Mouse (Mus musculus) NIH3T3 (cell line): ENCODE measurements around the gene Gm7347.
"Not testable (repeated sequence)": the region's sequence is repeated elsewhere in the genome, so short reads cannot be mapped to it uniquely, and the experiment has no call there.

ENCODE experiments used
- DNase-seq: peaks from one replicate; pipeline ENCODE4 v3.0.0-alpha.2; 2012; ENCODE audit warnings: low read depth

The Gm7347 gene

DNA sequence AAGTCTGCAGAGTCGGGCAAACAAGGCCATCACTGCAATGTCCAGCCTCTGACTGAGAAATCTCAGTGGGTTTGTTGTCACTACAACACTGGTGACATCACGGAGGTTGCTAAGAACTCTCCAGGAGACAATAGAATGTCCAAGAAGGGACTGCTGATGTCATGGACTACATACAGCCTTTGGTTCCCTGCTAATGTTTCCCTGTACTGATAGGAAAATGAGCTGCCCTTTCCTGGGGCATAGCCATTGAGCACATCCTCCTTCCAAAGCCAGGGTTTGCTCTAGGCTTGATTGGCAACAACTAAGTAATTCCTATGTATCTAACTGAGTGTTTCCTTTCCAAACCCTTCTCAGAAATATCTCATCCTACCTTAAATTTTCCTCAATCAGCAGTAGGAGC is at the start of gene Gm7347:
TSS of gene Gm7347 (minus strand) at position 101 of the 400 bp plus-strand sequence.
- DNase-seq = not testable (repeated sequence)

DNA sequence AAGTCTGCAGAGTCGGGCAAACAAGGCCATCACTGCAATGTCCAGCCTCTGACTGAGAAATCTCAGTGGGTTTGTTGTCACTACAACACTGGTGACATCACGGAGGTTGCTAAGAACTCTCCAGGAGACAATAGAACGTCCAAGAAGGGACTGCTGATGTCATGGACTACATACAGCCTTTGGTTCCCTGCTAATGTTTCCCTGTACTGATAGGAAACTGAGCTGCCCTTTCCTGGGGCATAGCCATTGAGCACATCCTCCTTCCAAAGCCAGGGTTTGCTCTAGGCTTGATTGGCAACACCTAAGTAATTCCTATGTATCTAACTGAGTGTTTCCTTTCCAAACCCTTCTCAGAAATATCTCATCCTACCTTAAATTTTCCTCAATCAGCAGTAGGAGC is 46.9 kb upstream of the Gm7347 start, which contains the start of gene 5031410I06Rik:
TSS of gene 5031410I06Rik (minus strand) at position 101 of the 400 bp plus-strand sequence.
- DNase-seq = not testable (repeated sequence)

DNA sequence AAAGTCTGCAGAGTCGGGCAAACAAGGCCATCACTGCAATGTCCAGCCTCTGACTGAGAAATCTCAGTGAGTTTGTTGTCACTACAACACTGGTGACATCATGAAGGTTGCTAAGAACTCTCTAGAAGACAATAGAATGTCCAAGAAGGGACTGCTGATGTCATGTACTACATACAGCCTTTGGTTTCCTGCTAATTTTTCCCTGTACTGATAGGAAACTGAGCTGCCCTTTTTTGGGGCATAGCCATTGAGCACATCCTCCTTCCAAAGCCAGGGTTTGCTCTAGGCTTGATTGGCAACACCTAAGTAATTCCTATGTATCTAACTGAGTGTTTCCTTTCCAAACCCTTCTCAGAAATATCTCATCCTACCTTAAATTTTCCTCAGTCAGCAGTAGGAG is 30.8 kb upstream of the Gm7347 start, which contains the start of gene Gm10471:
TSS of gene Gm10471 (minus strand) at position 101 of the 400 bp plus-strand sequence.
- DNase-seq = not testable (repeated sequence)

DNA sequence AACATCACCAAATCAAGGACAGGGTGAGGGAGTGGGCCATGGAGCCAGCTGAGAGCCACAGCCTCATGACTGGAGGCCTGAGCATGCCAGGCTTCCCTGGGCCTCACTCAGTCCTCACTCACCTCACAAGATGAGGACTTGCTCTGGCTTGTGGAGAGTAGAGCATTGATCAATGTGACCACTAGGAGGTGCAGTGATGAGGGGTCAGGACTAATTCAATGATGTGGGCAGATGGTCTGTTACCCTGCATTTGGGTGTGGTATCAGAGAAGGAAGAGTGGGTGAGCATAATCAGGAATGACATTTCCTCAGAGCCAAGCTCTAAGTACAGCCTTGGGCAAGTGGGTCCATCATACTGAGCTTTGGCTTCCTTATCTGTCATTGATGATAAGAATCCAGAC is 20.6 kb upstream of the Gm7347 start:
- peak; percentile 22 for DNase-seq

DNA sequence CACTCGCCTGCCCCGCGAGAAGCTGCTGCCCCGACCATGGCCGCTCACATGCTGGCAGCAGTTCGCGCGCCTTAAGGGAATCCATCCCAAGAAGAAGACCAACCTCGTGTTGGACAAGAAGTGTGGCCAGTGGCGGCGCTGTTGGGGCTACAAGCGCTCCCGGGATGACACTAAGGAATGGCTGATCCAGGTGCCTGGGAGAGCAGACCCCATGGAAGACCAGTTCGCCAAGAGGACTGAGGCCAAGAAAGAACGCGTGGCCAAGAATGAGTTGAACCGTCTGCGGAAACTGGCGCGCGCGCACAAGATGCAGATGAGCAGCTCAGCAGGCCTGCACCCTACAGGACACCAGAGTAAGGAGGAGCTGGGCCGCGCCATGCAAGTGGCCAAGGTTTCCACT is 12.3 kb upstream of the Gm7347 start:
- no peak for DNase-seq

DNA sequence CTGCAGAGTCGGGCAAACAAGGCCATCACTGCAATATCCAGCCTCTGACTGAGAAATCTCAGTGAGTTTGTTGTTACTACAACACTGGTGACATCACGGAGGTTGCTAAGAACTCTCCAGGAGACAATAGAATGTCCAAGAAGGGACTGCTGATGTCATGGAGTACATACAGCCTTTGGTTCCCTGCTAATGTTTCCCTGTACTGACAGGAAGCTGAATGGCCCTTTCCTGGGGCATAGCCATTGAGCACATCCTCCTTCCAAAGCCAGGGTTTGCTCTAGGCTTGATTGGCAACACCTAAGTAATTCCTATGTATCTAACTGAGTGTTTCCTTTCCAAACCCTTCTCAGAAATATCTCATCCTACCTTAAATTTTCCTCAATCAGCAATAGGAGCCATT is 18.9 kb downstream of the Gm7347 start, which contains the start of gene Speer4a:
TSS of gene Speer4a (minus strand) at position 101 of the 400 bp plus-strand sequence.
- not testable (repeated sequence) for DNase-seq

DNA sequence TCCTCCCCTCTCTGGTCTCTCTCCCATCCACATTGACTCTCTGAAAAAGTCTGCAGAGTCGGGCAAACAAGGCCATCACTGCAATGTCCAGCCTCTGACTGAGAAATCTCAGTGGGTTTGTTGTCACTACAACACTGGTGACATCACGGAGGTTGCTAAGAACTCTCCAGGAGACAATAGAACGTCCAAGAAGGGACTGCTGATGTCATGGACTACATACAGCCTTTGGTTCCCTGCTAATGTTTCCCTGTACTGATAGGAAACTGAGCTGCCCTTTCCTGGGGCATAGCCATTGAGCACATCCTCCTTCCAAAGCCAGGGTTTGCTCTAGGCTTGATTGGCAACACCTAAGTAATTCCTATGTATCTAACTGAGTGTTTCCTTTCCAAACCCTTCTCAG is 35.6 kb downstream of the Gm7347 start, which contains the start of gene Gm5862:
TSS of gene Gm5862 (minus strand) at position 101 of the 400 bp plus-strand sequence.
- DNase-seq = not testable (repeated sequence)

DNA sequence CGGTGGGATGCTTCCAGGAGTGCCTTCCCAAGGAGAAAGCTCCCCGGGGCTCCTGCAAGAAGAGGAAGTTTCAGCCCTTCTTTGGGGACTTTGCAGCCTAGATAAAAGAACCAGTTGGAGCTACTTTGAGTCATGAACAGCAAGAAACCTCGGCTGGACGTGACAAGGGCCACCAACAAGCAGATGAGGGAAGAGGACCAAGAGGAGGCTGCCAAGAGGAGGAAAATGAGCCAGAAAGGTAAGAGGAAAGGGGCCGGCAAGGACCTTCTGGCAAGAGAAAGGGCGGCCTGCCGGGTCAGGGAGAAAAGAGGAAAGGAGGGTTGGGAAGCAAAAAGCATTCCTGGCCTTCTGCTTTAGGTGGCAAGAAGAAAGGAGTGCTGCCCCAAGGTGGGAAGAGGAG is 50.7 kb downstream of the Gm7347 start:
- DNase-seq = not testable (repeated sequence)

DNA sequence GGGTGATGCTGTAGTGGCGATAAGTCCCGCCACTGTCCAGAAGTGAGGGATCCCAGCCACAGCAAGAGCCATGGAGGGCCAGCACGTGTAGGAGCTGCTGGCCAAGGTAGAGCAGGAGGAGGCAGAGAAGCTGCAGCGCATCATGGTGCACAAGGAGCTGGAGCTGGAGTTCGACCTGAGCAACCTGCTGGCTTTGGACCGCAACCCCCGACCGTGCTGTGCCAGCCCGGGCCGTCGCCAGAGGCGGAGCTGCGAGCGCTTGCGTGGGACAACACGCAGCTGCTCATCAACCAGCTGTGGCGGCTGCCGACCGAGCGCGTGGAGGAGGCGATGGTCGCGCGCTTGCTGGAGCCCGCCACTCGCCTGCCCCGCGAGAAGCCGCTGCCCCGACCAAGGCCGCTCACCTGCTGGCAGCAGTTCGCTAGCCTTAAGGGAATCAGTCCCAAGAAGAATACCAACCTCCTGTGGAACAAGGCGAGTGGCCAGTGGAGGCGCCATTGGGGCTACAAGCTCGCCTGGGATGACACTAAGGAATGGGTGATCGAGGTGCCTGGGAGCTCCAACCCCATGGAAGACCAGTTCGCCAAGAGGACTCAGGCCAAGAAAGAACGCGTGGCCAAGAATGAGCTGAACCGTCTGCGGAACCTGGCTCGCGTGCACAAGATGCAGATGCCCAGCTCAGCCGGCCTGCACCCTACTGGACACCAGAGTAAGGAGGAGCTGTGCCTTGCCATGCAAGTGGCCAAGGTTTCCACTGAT is 51.3 kb downstream of the Gm7347 start:
- DNase-seq = not testable (repeated sequence)

DNA sequence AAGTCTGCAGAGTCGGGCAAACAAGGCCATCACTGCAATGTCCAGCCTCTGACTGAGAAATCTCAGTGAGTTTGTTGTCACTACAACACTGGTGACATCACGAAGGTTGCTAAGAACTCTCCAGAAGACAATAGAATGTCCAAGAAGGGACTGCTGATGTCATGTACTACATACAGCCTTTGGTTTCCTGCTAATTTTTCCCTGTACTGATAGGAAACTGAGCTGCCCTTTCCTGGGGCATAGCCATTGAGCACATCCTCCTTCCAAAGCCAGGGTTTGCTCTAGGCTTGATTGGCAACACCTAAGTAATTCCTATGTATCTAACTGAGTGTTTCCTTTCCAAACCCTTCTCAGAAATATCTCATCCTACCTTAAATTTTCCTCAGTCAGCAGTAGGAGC is 53.7 kb downstream of the Gm7347 start, which contains the start of gene Gm1979:
TSS of gene Gm1979 (minus strand) at position 101 of the 400 bp plus-strand sequence.
- DNase-seq = not testable (repeated sequence)
